Mouse (Mus musculus) heart, postnatal 14 days (tissue): ENCODE measurements at regions not wholly inside any gene's neighbourhood (a gene's known extent, or its start where the extent isn't known, plus 50 kb on each side); places are given as distances from the start of the nearest gene placed in this dataset.
A peak's percentile ranks its signal among the peaks of the same experiment; 100 is the strongest.

ENCODE experiments used
- DNase-seq, 2 experiments: peaks; one replicate each; pipeline ENCODE4 v3.0.0; 2021 to 2022
- intact Hi-C: fragments of 180-260 bp; cut with DNase I; formaldehyde crosslinking; loops from one replicate; pipeline ENCODE4 v1.15.1; 2025

DNA sequence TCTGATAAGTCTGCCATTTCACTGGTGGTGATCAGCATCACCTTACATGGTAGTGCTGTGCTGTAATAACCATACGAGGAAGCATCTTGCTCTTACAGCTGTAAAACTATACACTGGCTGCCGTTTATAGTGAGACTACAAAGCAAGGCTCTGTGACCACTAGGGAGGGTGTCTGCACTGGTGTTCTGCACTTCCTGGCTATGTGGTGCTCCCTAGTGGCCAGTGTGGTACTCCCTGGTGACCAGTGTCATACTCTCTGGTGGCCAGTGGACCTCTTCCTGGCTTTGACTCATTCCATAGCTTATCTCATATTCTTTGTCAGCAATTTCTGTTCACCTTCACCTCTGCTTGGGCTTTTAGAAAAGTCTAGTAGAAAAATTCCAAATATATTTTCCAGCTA lies 114.7 kb upstream of the Lsm14a start:
- no peak for DNase-seq
- intact Hi-C loops = no loop called here

DNA sequence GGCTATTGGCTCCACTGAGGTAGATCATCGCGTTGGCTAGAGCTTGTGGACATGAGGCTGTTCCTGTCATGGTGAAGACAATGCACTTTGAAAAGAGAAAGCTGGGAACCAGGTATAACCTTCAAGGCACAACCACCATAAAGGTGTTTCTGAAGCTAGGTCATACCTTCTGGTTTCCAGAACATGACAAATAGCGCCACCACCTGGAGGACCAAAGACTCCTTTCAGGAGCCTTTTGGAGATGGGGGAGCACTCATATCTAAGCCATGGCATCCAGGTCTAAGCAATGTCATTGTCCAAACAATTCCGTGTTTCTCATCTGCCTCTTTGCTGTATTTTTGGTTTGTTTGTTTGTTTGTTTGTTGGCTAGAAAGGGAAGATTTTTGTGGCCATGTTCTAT lies 113.7 kb upstream of the Lsm14a start:
- intact Hi-C loops = no loop called here
- no peak for DNase-seq

DNA sequence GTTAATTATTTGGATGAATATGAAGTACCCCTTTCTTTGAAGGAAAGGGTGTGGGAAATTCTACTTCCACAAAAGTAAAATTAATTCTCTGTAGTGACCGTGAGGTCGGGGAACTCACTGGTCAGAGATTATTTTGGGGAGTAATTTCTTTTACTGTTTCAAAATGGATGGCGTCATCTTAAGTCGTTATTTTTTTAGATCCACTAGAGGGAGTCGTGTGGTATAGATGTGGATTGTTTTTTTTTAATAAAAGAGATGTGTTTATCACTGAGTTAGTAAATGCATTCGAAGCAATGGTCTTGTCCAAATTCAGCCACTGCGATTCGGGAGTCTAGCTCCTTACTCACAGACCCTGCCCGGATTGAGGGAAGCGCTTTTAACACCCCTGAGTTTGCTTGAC lies 100.8 kb upstream of the Lsm14a start:
- no peak for DNase-seq
- intact Hi-C loops = loop anchor here (2.0 to 10.0 kb wide), 2 partner anchors 59 to 161 kb away; no protein-coding TSS in a partner anchor

DNA sequence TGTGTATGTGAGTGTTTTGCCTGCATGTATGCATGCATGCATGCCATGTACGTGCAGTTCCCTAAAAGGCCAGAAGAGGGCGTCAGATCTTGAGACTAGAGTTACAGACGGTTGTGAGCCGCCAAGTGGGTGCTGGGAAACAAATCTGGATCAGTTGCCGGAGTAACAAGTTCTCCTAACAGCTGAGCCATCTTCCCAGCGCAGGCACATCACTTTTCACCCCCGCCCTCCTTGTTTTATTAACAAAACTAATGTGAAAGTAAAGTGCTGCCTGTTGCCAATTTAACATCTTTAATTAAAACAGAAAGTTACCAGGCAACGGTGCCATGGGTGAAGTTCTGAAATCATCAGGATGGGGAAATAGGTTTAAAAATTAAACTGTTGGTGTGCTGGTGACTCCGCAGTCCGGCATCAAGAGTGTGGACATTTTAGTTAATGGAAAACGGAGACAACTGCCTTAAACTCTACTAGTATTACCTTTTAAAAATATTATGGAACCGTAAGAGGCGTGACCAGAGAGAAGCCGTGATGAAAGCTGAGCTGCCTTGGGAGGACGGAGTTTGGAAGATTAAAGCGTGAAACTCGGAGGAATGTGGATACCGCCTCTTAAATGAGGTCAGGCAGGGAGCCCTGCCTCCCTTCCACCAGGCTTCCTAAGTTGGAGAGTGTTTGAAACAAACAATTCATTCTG lies 91.9 kb upstream of the Lsm14a start:
- intact Hi-C loops = no loop called here

DNA sequence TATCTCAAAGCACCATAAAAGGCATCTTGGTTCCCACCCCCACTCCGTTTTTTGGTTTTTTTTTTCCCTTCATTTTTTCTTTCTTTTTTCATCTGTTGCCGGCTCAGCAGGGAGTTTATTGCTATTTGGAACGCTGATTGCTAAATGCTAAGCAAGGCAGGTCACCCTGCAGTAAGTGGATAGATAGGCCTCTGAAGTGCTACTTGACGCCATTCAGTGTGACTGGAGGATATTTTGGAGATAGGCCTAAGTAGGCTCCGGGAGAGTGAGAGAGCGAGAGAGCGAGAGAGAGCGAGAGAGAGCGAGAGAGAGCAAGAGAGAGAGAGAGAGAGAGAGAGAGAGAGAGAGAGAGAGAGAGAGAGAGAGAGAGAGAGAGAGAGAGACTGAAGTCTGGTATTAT lies 90.3 kb upstream of the Lsm14a start:
- no peak for DNase-seq
- intact Hi-C loops = no loop called here

More for the DNA sequence above, 91.9 kb upstream of the Lsm14a start:
- DNase-seq = no peak

DNA sequence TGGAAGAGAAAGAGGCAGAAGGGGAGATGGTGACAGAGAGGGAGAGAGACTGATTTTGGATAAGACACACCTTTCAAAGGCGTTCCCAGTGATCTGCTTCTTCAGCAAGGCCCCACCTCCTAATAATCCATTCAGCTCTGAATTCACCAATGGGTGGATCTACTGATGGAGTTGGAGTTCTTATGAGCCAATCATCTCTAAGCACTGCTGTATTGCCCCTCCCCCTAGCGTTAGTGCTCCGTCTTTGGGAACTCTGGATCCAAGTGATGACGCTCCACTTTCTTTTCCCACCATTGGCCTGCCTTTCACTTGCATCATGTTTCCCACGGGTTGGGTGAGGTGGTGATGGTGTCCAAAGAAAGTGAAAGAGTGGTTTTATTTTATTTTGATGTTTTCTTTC lies 87.7 kb upstream of the Lsm14a start:
- intact Hi-C loops = no loop called here
- DNase-seq = no peak

DNA sequence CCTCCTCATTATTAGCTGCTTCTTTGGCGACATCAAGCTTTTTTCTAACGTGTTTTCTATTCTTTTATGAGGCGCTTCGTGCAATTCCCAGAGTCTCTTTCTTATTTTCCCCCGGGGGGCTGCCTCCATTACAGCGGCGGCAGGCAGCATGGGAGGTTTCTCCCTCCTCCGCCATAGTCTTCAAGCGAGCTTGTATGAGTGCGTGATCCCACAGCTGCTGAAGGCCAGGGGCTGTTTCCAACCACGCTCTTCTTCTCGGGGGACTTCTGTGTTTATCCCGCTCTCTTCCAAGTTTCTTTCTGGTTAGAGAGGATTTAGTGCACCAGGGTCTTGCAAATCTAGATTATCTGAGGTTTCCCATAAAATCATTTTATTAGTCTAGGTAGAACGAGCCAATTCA lies 77.9 kb upstream of the Lsm14a start:
- DNase-seq = no peak
- intact Hi-C loops = no loop called here

DNA sequence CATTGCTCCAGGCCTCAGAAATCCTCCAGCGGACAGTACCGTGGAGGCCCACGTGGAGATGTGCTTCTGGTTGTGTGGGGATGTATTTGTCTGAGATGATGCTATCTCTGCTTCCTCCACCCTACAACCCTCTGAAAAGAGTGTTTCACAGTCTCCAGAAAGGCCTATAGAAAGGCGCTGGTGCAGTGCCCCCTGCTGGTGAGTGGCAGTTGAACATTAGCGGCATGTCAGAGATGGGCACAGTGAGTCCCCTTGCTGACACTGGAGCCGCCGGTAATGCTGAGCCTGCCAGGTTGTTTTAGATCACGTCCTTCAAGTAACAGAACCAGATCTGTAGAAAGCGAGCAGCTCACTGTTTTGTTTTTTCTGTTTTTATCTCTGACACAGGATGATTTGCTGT lies 69.0 kb upstream of the Lsm14a start:
- DNase-seq = peak; percentile 11 to 12

DNA sequence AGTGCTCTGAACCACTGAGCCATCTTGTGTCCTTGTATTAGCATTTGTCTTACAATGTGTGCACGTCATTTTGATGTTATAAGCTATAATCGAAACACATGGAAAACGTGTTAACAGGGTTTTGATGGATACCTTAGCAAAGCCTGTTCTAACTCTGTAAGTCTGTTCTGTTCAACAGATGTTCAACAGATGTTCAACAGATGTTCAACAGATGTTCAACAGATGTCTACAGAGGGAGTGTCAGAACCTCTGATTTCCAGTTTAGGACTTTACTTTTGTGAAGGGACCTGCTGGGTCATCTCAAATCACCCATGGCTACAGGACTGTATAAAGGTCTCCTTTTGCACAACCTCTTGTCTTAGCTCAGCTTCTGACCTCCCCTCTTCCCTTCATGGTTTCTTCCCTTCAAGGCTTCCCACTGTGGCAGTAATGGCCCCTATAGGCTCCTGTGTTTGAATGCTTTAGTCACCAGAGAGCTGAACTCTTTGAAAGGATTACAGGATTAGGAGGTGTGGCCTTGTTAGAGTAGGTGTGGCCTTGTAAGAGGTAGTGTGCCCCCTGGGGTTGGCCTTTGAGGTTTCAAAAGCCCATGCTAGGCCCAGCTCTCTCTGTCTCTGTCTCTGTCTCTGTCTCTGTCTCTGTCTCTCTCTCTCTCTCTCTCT lies 66.8 kb upstream of the Lsm14a start:
- intact Hi-C loops = no loop called here

More for the DNA sequence above, 69.0 kb upstream of the Lsm14a start:
- intact Hi-C loops = no loop called here

DNA sequence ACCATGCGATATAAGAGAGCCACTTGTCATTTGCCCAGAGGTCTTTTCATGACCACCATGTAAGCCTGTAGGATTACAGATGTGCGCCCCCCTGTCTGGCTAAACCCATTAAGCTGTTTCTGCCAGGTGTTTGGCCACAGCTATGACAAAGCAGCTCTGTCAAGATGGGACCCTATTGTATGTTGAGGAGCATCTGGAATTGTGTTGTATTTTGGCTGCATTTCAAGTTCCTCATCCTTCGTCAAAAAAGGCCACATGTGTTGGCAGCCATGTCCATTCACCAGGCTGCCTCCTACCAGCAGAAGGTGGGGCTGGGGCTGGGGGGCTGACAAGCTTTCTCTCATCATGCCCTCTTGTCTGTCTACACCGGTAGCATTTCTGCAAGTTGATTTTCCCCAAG lies 65.7 kb upstream of the Lsm14a start:
- intact Hi-C loops = no loop called here
- no peak for DNase-seq

More for the DNA sequence above, 66.8 kb upstream of the Lsm14a start:
- DNase-seq = no peak

DNA sequence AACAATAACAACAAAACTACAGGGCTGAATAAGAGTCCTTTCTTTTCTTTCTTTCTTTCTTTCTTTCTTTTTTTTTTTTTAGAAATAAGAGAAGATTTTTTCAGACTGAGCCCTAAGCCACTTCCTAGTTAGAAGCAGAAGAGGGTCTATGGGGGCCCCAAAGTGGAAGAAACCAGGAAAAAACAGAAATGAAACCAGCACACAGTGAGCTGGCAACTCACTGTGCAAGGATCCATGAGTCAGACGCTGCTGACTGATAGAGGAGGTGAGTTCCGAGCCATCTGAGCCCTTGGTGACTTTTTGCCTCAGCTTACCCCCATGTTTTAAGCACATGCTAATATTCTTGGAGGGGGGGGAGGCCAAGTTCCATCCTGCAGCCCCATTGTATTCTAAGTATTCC lies 55.2 kb upstream of the Lsm14a start:
- no peak for DNase-seq
- intact Hi-C loops = no loop called here

DNA sequence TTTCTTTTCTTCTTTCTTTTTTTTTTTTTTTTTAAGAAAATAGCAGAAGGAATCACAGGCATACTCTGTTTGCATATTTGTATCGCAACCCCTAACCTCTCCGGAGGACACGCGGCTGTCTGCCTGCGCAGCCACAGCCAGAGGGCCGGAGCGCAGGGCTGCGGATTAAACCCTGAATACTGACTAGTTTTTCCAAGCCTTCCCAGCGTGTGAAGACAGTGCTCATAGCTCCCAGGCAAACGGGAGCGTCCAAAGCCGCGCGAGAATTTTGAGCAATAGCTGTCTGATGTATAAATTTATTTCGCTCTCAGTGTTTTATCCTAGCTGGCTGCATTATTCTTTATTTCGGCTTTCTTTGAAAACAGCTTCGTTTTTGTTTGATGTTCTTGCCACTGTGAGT lies 51.1 kb upstream of the Lsm14a start:
- no peak for DNase-seq
- intact Hi-C loops = no loop called here
